Comparison of ENCODE assay signal across 8 mouse cellular contexts in genomic region chr7:25787456-25788219, GRCm38 (mm10). TPM values are rescaled to one million over a fixed set of nuclear protein-coding genes. Genes with fewer than 3 reads are reported as not detected.
DNase-seq lines count a peak whose midpoint lies in the region; ATAC-seq and TF ChIP-seq lines count a peak whose summit lies in the region.

No protein-coding gene starts in this region.

- no peak for TF ChIP-seq CTCF in cerebellum, adult 2 months (IDR thresholded peaks at IDR 0.05; ENCODE audit: borderline replicate concordance, insufficient read depth, low read depth, low read length)

- peaks cover 25% of the 10 kb centered on the region for H3K4me1 ChIP-seq in forebrain, embryonic 12.5 days
- H3K4me1 ChIP-seq in hindbrain, embryonic 16.5 days (ENCODE audit: control insufficient read depth, insufficient read depth, low read depth, low read length), result peaks cover 8% of the 10 kb centered on the region
- H3K4me1 ChIP-seq in midbrain, embryonic 10.5 days, result peaks cover 29% of the 10 kb centered on the region
- H3K4me1 ChIP-seq in cerebellum, adult 2 months (ENCODE audit: control insufficient read depth, insufficient read depth, low read length), result no peaks in the 10 kb centered on the region

- 22% methylated on average over 9 of the region's 9 CpGs for WGBS in forebrain, embryonic 12.5 days
- WGBS in hindbrain, embryonic 16.5 days, result 18% methylated on average over 9 of the region's 9 CpGs
- WGBS in midbrain, embryonic 10.5 days, result 30% methylated on average over 9 of the region's 9 CpGs
- 13% methylated on average over 9 of the region's 9 CpGs for WGBS in cerebellum, adult 2 months

- H3K27ac ChIP-seq in forebrain, embryonic 12.5 days, result peak overlapping the region; percentile 59
- H3K27ac ChIP-seq in hindbrain, embryonic 16.5 days (ENCODE audit: low read depth, low read length), result peak overlapping the region; percentile 44; the same call in 1 of the 2 replicates
- peak overlapping the region; percentile 86 for H3K27ac ChIP-seq in midbrain, embryonic 10.5 days (replicated peaks)
- H3K27ac ChIP-seq in cerebellum, adult 2 months (ENCODE audit: insufficient read depth, low read length), result no peak overlapping the region

- ATAC-seq in forebrain, embryonic 12.5 days (ENCODE audit: low FRiP score), result peak; percentile 24; the same call in 1 of the 2 replicates
- ATAC-seq in hindbrain, embryonic 16.5 days, result peak; percentile 55

- no peaks in the 10 kb centered on the region for H3K9me3 ChIP-seq in forebrain, embryonic 12.5 days
- no peaks in the 10 kb centered on the region for H3K9me3 ChIP-seq in hindbrain, embryonic 16.5 days (ENCODE audit: control insufficient read depth, low read length)
- no peaks in the 10 kb centered on the region for H3K9me3 ChIP-seq in midbrain, embryonic 10.5 days (replicated peaks)

- peak; percentile 43 to 54 for DNase-seq in kidney, postnatal 4 days
- no peak for DNase-seq in kidney, postnatal 36 days
- no peak for DNase-seq in midbrain, embryonic 10.5 days (ENCODE audit: low spot score)
- DNase-seq in thymus, postnatal 0 days (ENCODE audit: low spot score), result no peak
- DNase-seq in spleen, postnatal 4 days (ENCODE audit: low spot score in 2 of 2), result no peak
- no peak for DNase-seq in cerebellum, adult 2 months

- no peaks in the 10 kb centered on the region for H3K27me3 ChIP-seq in forebrain, embryonic 12.5 days
- H3K27me3 ChIP-seq in hindbrain, embryonic 16.5 days (replicated peaks; ENCODE audit: control insufficient read depth, insufficient read depth, low read length), result no peaks in the 10 kb centered on the region; the same call in 1 of the 2 replicates
- peaks cover 12% of the 10 kb centered on the region for H3K27me3 ChIP-seq in midbrain, embryonic 10.5 days (ENCODE audit: low read depth, poor library complexity, severe bottlenecking)
- H3K27me3 ChIP-seq in cerebellum, adult 2 months (ENCODE audit: control insufficient read depth, insufficient read depth, low read length), result peaks cover 3% of the 10 kb centered on the region; the same call in 1 of the 2 replicates

- TF ChIP-seq POLR2A in cerebellum, adult 2 months (IDR thresholded peaks at IDR 0.05; ENCODE audit: borderline replicate concordance, insufficient read depth, low read length), result no peak

- no peaks in the 10 kb centered on the region for H3K36me3 ChIP-seq in forebrain, embryonic 12.5 days (replicated peaks)
- H3K36me3 ChIP-seq in hindbrain, embryonic 16.5 days (ENCODE audit: control insufficient read depth, insufficient read depth, low read length), result no peaks in the 10 kb centered on the region
- H3K36me3 ChIP-seq in midbrain, embryonic 10.5 days, result no peaks in the 10 kb centered on the region

- peak overlapping the region; percentile 80 for H3K4me2 ChIP-seq in forebrain, embryonic 12.5 days
- H3K4me2 ChIP-seq in hindbrain, embryonic 16.5 days (ENCODE audit: low read length), result peak overlapping the region; percentile 73

- peak overlapping the region; percentile 50 for H3K4me3 ChIP-seq in forebrain, embryonic 12.5 days (replicated peaks)
- peak overlapping the region; percentile 45 for H3K4me3 ChIP-seq in hindbrain, embryonic 16.5 days (ENCODE audit: low read length)
- H3K4me3 ChIP-seq in midbrain, embryonic 10.5 days, result peak overlapping the region; percentile 65
- H3K4me3 ChIP-seq in cerebellum, adult 2 months (replicated peaks; ENCODE audit: insufficient read depth, low read depth, low read length), result no peak overlapping the region

- peak overlapping the region; percentile 74 for H3K9ac ChIP-seq in forebrain, embryonic 12.5 days
- peak overlapping the region; percentile 63 for H3K9ac ChIP-seq in hindbrain, embryonic 16.5 days (ENCODE audit: low read depth, low read length)

RNA-seq across cellular contexts. Expression of gene Axl, which starts 0.9 kb away (rescaled TPM):
- 31.0 and 33.6 TPM in 2 replicates for polyA plus RNA-seq in forebrain, embryonic 12.5 days (2016; fragmentation: Nextera tagmentation; extraction: Ambion mirVana)
- polyA plus RNA-seq in hindbrain, embryonic 16.5 days (2015; fragmentation: Nextera tagmentation; extraction: Ambion mirVana), result 18.1 and 25.5 TPM in 2 replicates
- polyA plus RNA-seq in midbrain, embryonic 10.5 days (2016; fragmentation: Nextera tagmentation; extraction: Ambion mirVana), result 16.5 and 21.6 TPM in 2 replicates
- 26.9 and 29.4 TPM in 2 replicates for polyA plus RNA-seq in thymus, postnatal 0 days (2015; fragmentation: Nextera tagmentation; extraction: Ambion mirVana)
- 23.6 and 27.1 TPM in 2 replicates for polyA plus RNA-seq in cerebellum, adult 2 months (2012; rRNA removed)

RNA-seq across cellular contexts. Expression of gene Cyp2s1, which starts 29.1 kb away (rescaled TPM):
- 0.51 and 0.55 TPM in 2 replicates for polyA plus RNA-seq in forebrain, embryonic 12.5 days (2016; fragmentation: Nextera tagmentation; extraction: Ambion mirVana)
- 4.1 and 4.6 TPM in 2 replicates for polyA plus RNA-seq in hindbrain, embryonic 16.5 days (2015; fragmentation: Nextera tagmentation; extraction: Ambion mirVana)
- 0.25 and 0.34 TPM in 2 replicates for polyA plus RNA-seq in midbrain, embryonic 10.5 days (2016; fragmentation: Nextera tagmentation; extraction: Ambion mirVana)
- 0.51 and 0.54 TPM in 2 replicates for polyA plus RNA-seq in thymus, postnatal 0 days (2015; fragmentation: Nextera tagmentation; extraction: Ambion mirVana)
- 7.6 and 10.1 TPM in 2 replicates for polyA plus RNA-seq in cerebellum, adult 2 months (2012; rRNA removed)

RNA-seq across cellular contexts. Expression of gene Hnrnpul1, which starts 33.1 kb away (rescaled TPM):
- 78.4 and 86.0 TPM in 2 replicates for polyA plus RNA-seq in forebrain, embryonic 12.5 days (2016; fragmentation: Nextera tagmentation; extraction: Ambion mirVana)
- 32.3 and 37.6 TPM in 2 replicates for polyA plus RNA-seq in hindbrain, embryonic 16.5 days (2015; fragmentation: Nextera tagmentation; extraction: Ambion mirVana)
- 55.2 and 61.8 TPM in 2 replicates for polyA plus RNA-seq in midbrain, embryonic 10.5 days (2016; fragmentation: Nextera tagmentation; extraction: Ambion mirVana)
- polyA plus RNA-seq in thymus, postnatal 0 days (2015; fragmentation: Nextera tagmentation; extraction: Ambion mirVana), result 64.9 and 66.2 TPM in 2 replicates
- 48.7 and 49.0 TPM in 2 replicates for polyA plus RNA-seq in cerebellum, adult 2 months (2012; rRNA removed)

Comparison
In these comparisons a context has a peak if more than half of its experiments do, and no peak if none do; other contexts are left out.
1. DNase-seq: peak in kidney, postnatal 4 days (2 of 2); none in kidney, postnatal 36 days (0 of 2), midbrain, embryonic 10.5 days (single experiment), thymus, postnatal 0 days (single experiment), spleen, postnatal 4 days (0 of 2) and cerebellum, adult 2 months (0 of 2).